Mouse (Mus musculus): ENCODE results near the gene Fbxo28. TPM values are rescaled to one million over a fixed set of nuclear protein-coding genes. Genes with fewer than 3 reads are reported as not detected.

Gene Fbxo28
- polyA plus RNA-seq, 1 experiment from 2014 or later: 32.1 TPM

DNA sequence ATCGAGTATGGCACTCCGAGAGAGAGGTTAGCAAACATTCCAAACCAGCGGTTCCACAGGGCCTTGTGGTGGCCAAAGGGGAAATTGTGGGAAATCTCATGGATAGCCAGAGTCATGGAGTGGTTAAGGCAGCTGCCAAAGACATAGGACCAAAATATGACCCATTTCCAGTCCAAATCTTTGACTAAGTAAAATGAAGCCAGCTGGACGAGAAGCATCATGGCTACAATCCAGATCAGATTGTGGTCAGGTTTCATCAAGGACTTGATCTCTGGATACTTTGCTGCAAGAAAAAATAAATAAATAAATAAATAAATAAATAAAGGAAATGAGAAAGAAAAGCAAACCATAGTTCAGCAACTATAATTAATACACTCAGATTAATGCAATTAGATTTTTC is 62.0 kb downstream of the Fbxo28 start:
- no peak for DNase-seq (ENCODE audit: low spot score, missing footprints)
- Histone ChIP-seq H3K9ac (ENCODE audit: low read length) (no peak overlapping the region), H3K4me3 (ENCODE audit: low read depth, low read length) (no peak overlapping the region), H3K9me3 (ENCODE audit: control insufficient read depth, low read length) (no peaks in the 10 kb centered on the region), H3K36me3 (ENCODE audit: control insufficient read depth, insufficient read depth, low read length) (peaks cover 4% of the 10 kb centered on the region; the same call in 1 of the 2 replicates), H3K4me2 (no peak overlapping the region), H3K27me3 (ENCODE audit: control insufficient read depth, insufficient read depth, low read length) (peaks cover 4% of the 10 kb centered on the region; the same call in 1 of the 2 replicates), H3K4me1 (ENCODE audit: control insufficient read depth, insufficient read depth, low read length) (peaks cover 14% of the 10 kb centered on the region), H3K27ac (ENCODE audit: low read depth, low read length) (no peak overlapping the region)
- 95% methylated on average over 4 of the region's 4 CpGs for WGBS
- no peak for ATAC-seq (ENCODE audit: low FRiP score)

DNA sequence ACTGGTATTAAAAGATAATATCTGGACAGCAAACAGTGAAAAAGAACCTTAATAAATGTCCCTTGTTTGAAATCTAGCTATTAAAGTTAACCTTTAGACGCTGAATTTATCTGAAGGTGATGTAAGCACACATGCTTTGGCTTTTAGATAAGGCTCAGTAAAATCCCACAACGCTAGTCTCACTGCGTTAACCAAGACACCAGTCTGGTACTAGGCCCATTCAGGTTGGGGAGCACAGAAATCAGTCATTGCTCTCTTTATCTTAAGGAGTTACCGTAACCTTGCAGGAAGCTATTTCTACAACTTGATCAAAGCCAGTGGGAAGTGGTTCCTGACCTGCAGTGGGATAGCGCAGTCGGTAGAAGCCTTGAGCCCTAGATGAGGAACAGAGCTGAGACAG is 66.3 kb downstream of the Fbxo28 start:
- H3K9me3 ChIP-seq (ENCODE audit: control insufficient read depth, low read length): no peaks in the 10 kb centered on the region
- no peak for DNase-seq (ENCODE audit: low spot score, missing footprints)
- H3K36me3 ChIP-seq (ENCODE audit: control insufficient read depth, insufficient read depth, low read length): peaks cover 4% of the 10 kb centered on the region; the same call in 1 of the 2 replicates
- no peaks in the 10 kb centered on the region for H3K4me1 ChIP-seq (ENCODE audit: control insufficient read depth, insufficient read depth, low read length)
- 94% methylated on average over 6 of the region's 6 CpGs for WGBS
- ATAC-seq (ENCODE audit: low FRiP score): no peak
- no peak overlapping the region for H3K9ac ChIP-seq (ENCODE audit: low read length)
- H3K27ac ChIP-seq (ENCODE audit: low read depth, low read length): no peak overlapping the region
- no peaks in the 10 kb centered on the region for H3K27me3 ChIP-seq (ENCODE audit: control insufficient read depth, insufficient read depth, low read length)
- no peak overlapping the region for H3K4me2 ChIP-seq
- H3K4me3 ChIP-seq (ENCODE audit: low read depth, low read length): no peak overlapping the region

DNA sequence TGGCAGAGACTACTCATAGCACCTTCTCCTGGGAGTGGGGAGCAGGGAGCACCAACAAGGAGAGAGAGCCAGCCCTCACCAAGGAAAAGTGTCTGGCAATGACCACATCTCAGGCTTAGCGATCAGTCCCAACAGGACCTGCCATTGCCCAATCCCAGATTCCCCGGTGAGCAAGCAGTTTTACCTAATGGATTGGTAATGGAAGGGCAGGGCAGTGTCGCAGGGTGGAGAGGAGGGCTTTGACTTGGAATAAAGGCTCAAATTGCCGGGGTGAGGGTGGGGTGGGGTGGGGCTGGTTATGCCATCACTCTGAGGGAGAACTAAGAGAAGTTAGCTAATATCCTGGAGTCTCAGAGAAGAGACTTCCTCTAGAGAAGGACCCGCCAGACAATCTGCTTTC is 69.8 kb downstream of the Fbxo28 start:
- Histone ChIP-seq H3K27me3 (ENCODE audit: control insufficient read depth, insufficient read depth, low read length) (no peaks in the 10 kb centered on the region), H3K4me2 (no peak overlapping the region), H3K9me3 (ENCODE audit: control insufficient read depth, low read length) (no peaks in the 10 kb centered on the region), H3K4me1 (ENCODE audit: control insufficient read depth, insufficient read depth, low read length) (peaks cover 2% of the 10 kb centered on the region; the same call in 1 of the 2 replicates), H3K27ac (ENCODE audit: low read depth, low read length) (no peak overlapping the region), H3K36me3 (ENCODE audit: control insufficient read depth, insufficient read depth, low read length) (0 out of 2 replicates have a peak, but pooled peaks cover 2% of the 10 kb centered on the region), H3K9ac (ENCODE audit: low read length) (no peak overlapping the region), H3K4me3 (ENCODE audit: low read depth, low read length) (no peak overlapping the region)
- ATAC-seq (ENCODE audit: low FRiP score): no peak
- DNase-seq (ENCODE audit: low spot score, missing footprints): peak; percentile 86
- WGBS: 87% methylated on average over 5 of the region's 5 CpGs

DNA sequence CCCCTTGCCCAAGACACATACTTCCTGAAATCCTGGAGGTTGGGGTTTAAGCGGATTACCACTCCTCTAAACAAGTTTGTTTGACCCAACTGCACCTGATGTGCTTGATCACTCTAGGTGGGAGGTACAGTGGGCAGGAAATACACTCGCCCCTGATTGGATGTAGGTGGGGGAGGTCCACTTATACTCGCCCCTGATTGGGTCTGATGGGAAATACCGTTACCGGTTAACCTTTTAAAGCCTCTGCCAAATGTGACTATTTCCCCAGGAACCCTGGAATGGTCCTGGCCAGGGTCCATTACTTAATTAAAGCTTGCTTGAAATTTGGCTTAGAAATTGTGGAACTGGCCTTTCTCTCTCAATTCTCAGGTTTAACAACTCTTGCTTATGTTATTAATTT is 70.3 kb downstream of the Fbxo28 start:
- ATAC-seq (ENCODE audit: low FRiP score) (no peak), DNase-seq (ENCODE audit: low spot score, missing footprints) (no peak)
- no peak overlapping the region for H3K27ac ChIP-seq (ENCODE audit: low read depth, low read length)
- H3K9ac ChIP-seq (ENCODE audit: low read length): no peak overlapping the region
- H3K4me1 ChIP-seq (ENCODE audit: control insufficient read depth, insufficient read depth, low read length): peaks cover 2% of the 10 kb centered on the region; the same call in 1 of the 2 replicates
- H3K27me3 ChIP-seq (ENCODE audit: control insufficient read depth, insufficient read depth, low read length): no peaks in the 10 kb centered on the region
- H3K36me3 ChIP-seq (ENCODE audit: control insufficient read depth, insufficient read depth, low read length): 0 out of 2 replicates have a peak, but pooled peaks cover 2% of the 10 kb centered on the region
- no peak overlapping the region for H3K4me2 ChIP-seq
- no peaks in the 10 kb centered on the region for H3K9me3 ChIP-seq (ENCODE audit: control insufficient read depth, low read length)
- WGBS: 83% methylated on average over 5 of the region's 5 CpGs
- H3K4me3 ChIP-seq (ENCODE audit: low read depth, low read length): no peak overlapping the region

DNA sequence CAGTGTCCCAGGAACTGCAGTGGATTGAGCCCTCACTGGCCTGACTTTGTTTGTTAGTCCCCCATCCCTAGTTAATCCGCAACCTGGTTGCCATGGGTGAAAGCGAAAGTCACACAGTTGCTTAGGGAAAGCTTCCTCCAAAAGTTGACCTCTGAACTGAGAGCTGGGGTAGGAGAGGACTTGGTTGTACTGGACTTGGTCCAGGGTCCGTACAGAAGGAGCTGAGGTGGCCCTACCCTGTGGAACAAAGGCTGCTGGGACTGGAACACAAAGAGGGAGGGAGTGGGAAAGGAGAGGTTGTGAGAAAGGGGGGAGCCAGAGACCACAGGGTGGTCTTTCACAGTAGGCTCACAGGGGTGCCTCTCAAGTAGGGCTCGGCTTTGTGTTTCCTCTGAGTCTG is 73.1 kb downstream of the Fbxo28 start:
- DNase-seq (ENCODE audit: low spot score, missing footprints): no peak
- Histone ChIP-seq H3K27ac (ENCODE audit: low read depth, low read length) (no peak overlapping the region), H3K27me3 (ENCODE audit: control insufficient read depth, insufficient read depth, low read length) (no peaks in the 10 kb centered on the region), H3K9ac (ENCODE audit: low read length) (no peak overlapping the region), H3K4me3 (ENCODE audit: low read depth, low read length) (no peak overlapping the region), H3K4me1 (ENCODE audit: control insufficient read depth, insufficient read depth, low read length) (peaks cover 2% of the 10 kb centered on the region; the same call in 1 of the 2 replicates), H3K36me3 (ENCODE audit: control insufficient read depth, insufficient read depth, low read length) (no peaks in the 10 kb centered on the region), H3K4me2 (no peak overlapping the region), H3K9me3 (ENCODE audit: control insufficient read depth, low read length) (no peaks in the 10 kb centered on the region)
- ATAC-seq (ENCODE audit: low FRiP score): no peak
- WGBS: 33% methylated on average over 4 of the region's 4 CpGs

DNA sequence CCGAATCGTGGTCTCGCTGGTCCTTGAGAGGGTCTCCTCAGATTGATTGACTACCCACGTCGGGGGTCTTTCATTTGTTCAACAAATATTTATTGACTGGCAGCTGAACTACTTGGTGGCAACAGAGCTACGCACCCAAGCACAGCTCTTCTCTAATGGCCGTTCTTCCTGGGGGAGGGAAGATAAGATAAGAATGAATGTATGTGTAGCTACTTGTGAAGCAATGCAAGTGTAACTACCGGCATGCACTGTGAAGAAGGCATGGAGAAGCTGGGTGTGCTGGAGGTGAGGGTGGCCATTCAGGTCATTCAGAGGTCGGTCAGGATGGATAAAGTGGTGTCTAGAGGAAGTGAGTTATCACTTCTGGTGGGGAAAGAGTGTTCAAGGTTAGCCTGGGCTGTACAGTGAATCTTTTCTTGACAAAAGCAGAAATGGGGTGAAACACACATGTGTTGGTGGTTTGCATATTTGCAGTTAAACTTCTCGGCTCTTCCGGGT is 75.4 kb downstream of the Fbxo28 start:
- H3K4me1 ChIP-seq (ENCODE audit: control insufficient read depth, insufficient read depth, low read length): peaks cover 2% of the 10 kb centered on the region; the same call in 1 of the 2 replicates
- ATAC-seq (ENCODE audit: low FRiP score) (no peak), DNase-seq (ENCODE audit: low spot score, missing footprints) (no peak)
- no peaks in the 10 kb centered on the region for H3K27me3 ChIP-seq (ENCODE audit: control insufficient read depth, insufficient read depth, low read length)
- no peak overlapping the region for H3K9ac ChIP-seq (ENCODE audit: low read length)
- H3K4me2 ChIP-seq: no peak overlapping the region
- no peak overlapping the region for H3K27ac ChIP-seq (ENCODE audit: low read depth, low read length)
- no peaks in the 10 kb centered on the region for H3K9me3 ChIP-seq (ENCODE audit: control insufficient read depth, low read length)
- no peaks in the 10 kb centered on the region for H3K36me3 ChIP-seq (ENCODE audit: control insufficient read depth, insufficient read depth, low read length)
- 95% methylated on average over 11 of the region's 11 CpGs for WGBS
- no peak overlapping the region for H3K4me3 ChIP-seq (ENCODE audit: low read depth, low read length)

Other genes with a start within 250 kb of the Fbxo28 start
- 158 and 189 TPM in 2 replicates for gene Srp9, start 216.9 kb downstream of the Fbxo28 start, polyA plus RNA-seq (2014; fragmentation: Nextera tagmentation; extraction: Ambion mirVana)
- not detected in 2 replicates for gene Vmn1r1, start 177.1 kb downstream of the Fbxo28 start, polyA plus RNA-seq (2014; fragmentation: Nextera tagmentation; extraction: Ambion mirVana)
- gene Degs1, start 58.8 kb downstream of the Fbxo28 start, polyA plus RNA-seq (2014; fragmentation: Nextera tagmentation; extraction: Ambion mirVana): 68.5 and 76.2 TPM in 2 replicates
- 33.5 and 34.8 TPM in 2 replicates for gene Trp53bp2, start 67.5 kb upstream of the Fbxo28 start, polyA plus RNA-seq (2014; fragmentation: Nextera tagmentation; extraction: Ambion mirVana)
- 76.3 and 77.0 TPM in 2 replicates for gene Capn2, start 176.0 kb upstream of the Fbxo28 start, polyA plus RNA-seq (2014; fragmentation: Nextera tagmentation; extraction: Ambion mirVana)
- gene Capn8, start 223.4 kb upstream of the Fbxo28 start, polyA plus RNA-seq (2014; fragmentation: Nextera tagmentation; extraction: Ambion mirVana): 0.12 TPM in 1 of 2 replicates, not detected in the other